8 mouse cellular contexts compared by ENCODE assay signal in the genomic region with DNA sequence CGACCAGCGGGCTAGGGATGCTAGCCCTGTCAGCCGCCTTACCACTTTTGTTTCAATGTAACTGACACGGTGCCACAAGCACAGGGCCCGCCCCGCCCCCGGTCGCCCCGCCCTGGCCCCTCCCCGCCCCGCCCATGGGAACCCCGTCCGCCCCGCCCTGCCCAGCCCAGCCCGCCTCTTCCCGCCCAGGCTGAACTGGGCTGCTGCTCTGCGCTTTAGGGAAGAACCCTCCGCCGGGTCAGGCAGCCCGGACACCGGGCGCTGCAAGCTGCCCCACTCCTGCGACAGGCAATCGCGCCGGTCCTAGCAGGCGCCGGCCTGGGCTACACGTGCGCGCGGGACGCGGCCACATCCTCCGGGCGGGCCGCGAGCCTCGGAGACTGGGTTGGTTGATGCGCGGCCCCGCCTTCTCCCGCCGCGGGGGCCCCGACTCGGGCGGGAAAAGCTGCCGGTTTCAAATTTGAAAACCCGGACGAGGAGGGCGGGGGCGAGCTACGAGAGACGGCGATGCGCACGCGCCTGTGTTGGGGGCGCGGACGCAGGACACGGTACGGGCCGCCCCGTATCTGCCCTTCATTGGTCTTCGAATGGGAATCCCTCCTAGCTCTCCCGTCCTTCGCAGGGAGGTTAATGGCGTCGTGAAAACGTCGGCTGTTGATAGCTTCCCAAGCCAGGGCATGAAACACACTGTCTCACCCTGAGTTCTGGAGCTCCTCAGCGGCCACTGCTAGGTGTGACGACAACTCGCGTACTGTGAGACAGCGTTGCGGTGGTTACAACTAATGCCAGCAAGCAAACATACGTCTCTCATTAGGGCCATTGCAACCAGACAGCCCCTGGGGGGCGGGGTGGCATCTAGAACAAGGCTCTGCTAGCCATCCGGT. TPM values are rescaled to one million over a fixed set of nuclear protein-coding genes. Genes with fewer than 3 reads are reported as not detected.
DNase-seq lines count a peak whose midpoint lies in the region; ATAC-seq lines count a peak whose summit lies in the region.

Mxd3 (minus strand) TSS at position 141 of the 884 bp plus-strand sequence.

- ATAC-seq in hindbrain, embryonic 13.5 days (ENCODE audit: low FRiP score) = peak; percentile 83

- peak within 1 kb of the TSS; percentile 80 for H3K4me2 ChIP-seq in hindbrain, embryonic 13.5 days

- peak within 1 kb of the TSS; percentile 77 for H3K9ac ChIP-seq in hindbrain, embryonic 13.5 days

- peaks cover 15% of the 10 kb centered on the region for H3K36me3 ChIP-seq in hindbrain, embryonic 13.5 days
- H3K36me3 ChIP-seq in macrophage (ENCODE audit: inconsistent target) = no peaks in the 10 kb centered on the region

- peak within 1 kb of the TSS; percentile 65 for H3K4me3 ChIP-seq in hindbrain, embryonic 13.5 days
- peak within 1 kb of the TSS; percentile 44 for H3K4me3 ChIP-seq in macrophage (ENCODE audit: inconsistent target)

- WGBS in hindbrain, embryonic 13.5 days = 0% methylated on average over 69 of the region's 82 CpGs
- WGBS in macrophage (ENCODE audit: missing documents) = under 1% methylated on average over 53 of the region's 82 CpGs

- H3K79me2 ChIP-seq in macrophage (ENCODE audit: inconsistent target) = peaks cover 6% of the 10 kb centered on the region; the same call in 1 of the 2 replicates

- H3K27me3 ChIP-seq in hindbrain, embryonic 13.5 days = 0 out of 2 replicates have a peak, but pooled peaks cover 7% of the 10 kb centered on the region

- peaks cover 35% of the 10 kb centered on the region for H3K4me1 ChIP-seq in hindbrain, embryonic 13.5 days (replicated peaks)

- H3K27ac ChIP-seq in hindbrain, embryonic 13.5 days = peak within 1 kb of the TSS; percentile 84
- peak within 1 kb of the TSS; percentile 65 for H3K27ac ChIP-seq in macrophage

- DNase-seq in R1 (ENCODE audit: low read depth, low spot score) = peak; percentile 92
- peak; percentile 78 for DNase-seq in cerebellum, adult 9-11 months
- peak; percentile 76 to 80 for DNase-seq in frontal cortex, postnatal 10 days (ENCODE audit: low spot score in 2 of 2)
- peak; percentile 80 to 83 for DNase-seq in layer of hippocampus, postnatal 36 days
- peak; percentile 59 for DNase-seq in retina, postnatal 7 days (ENCODE audit: low read depth, low spot score)
- peak; percentile 84 for DNase-seq in urinary bladder, postnatal 14 days (ENCODE audit: low spot score)

- no peaks in the 10 kb centered on the region for H3K9me3 ChIP-seq in hindbrain, embryonic 13.5 days

RNA-seq across cellular contexts. Expression of gene Mxd3, which starts in this region (rescaled TPM):
- polyA plus RNA-seq in hindbrain, embryonic 13.5 days (2015; fragmentation: Nextera tagmentation; extraction: Ambion mirVana) = 12.1 and 12.4 TPM in 2 replicates
- 1 to 10 TPM in 1 of 2 experiments, under 1 TPM in 1; 0.87 to 1.4 TPM for total RNA-seq in layer of hippocampus, postnatal 36 days (2021)
- 1 to 10 TPM in 3 of 26 experiments, under 1 TPM in 3, not detected in 20; 0.49 to 2.3 (median 0.97) TPM for total RNA-seq in macrophage (2018; cell fraction: chromatin; rRNA removed)
- total RNA-seq in macrophage (2018; cell fraction: cytosol; rRNA removed) = under 1 TPM in 18 of 26 experiments, not detected in 8; 0.07 to 0.71 (median 0.22) TPM
- 1 to 10 TPM in 3 of 26 experiments, under 1 TPM in 3, not detected in 20; 0.39 to 2.2 (median 1.0) TPM for total RNA-seq in macrophage (2018; cell fraction: nucleus; rRNA removed)
- 0.43 to 1.1 TPM in 2 of 3 replicates, not detected in the other for polyA plus RNA-seq in macrophage (2018)

Comparison
In these comparisons a context has a peak if more than half of its experiments do, and no peak if none do; other contexts are left out.
1. Peak in every context shown above with its lines: DNase-seq, ATAC-seq, H3K4me3 ChIP-seq and H3K27ac ChIP-seq.